Mouse (Mus musculus) ES-Bruce4 (cell line): ENCODE measurements around the gene Tango2. TPM values are rescaled to one million over a fixed set of nuclear protein-coding genes. Genes with fewer than 3 reads are reported as not detected.

Experiments used
- H3K27ac ChIP-seq: 2 replicates; pipeline ENCODE4 v1.5.1; 2012; ENCODE audit warnings: low read length, inconsistent platforms; ENCODE audit not compliant: insufficient read depth
- H3K27me3 ChIP-seq: 2 replicates; pipeline ENCODE4 v1.6.1; 2012; ENCODE audit warnings: mild to moderate bottlenecking, low read length, inconsistent platforms; ENCODE audit not compliant: control insufficient read depth, poor library complexity, insufficient read depth, severe bottlenecking
- H3K36me3 ChIP-seq: 2 replicates; pipeline ENCODE4 v1.6.1; 2012; ENCODE audit warnings: inconsistent platforms, mild to moderate bottlenecking, low read length, moderate library complexity; ENCODE audit not compliant: control insufficient read depth, poor library complexity, insufficient read depth, severe bottlenecking
- H3K4me1 ChIP-seq: one replicate; pipeline ENCODE4 v1.8.1; 2011; ENCODE audit warnings: low read length; ENCODE audit not compliant: control insufficient read depth, insufficient read depth
- H3K4me3 ChIP-seq: 2 replicates; pipeline ENCODE4 v1.5.1; 2011; ENCODE audit warnings: low read depth, mild to moderate bottlenecking, low read length
- H3K9ac ChIP-seq: 2 replicates; pipeline ENCODE4 v1.6.1; 2012; ENCODE audit warnings: low read depth, mild to moderate bottlenecking, inconsistent platforms; ENCODE audit not compliant: poor library complexity, severe bottlenecking
- H3K9me3 ChIP-seq: replicated peaks from 2 replicates; pipeline ENCODE4 v1.6.1; 2012; ENCODE audit warnings: mild to moderate bottlenecking, low read length, inconsistent platforms; ENCODE audit not compliant: control insufficient read depth, poor library complexity, insufficient read depth, severe bottlenecking
- CTCF ChIP-seq: IDR thresholded peaks from one replicate; pipeline ENCODE4 v1.8.1; 2011; ENCODE audit warnings: low read depth, low read length
- EP300 ChIP-seq: IDR thresholded peaks from 2 replicates; pipeline ENCODE4 v1.6.1; 2011; ENCODE audit warnings: low read depth, low read length; ENCODE audit not compliant: insufficient read depth
- POLR2A ChIP-seq: IDR thresholded peaks from one replicate; pipeline ENCODE4 v1.8.1; 2011; ENCODE audit warnings: low read length; ENCODE audit not compliant: insufficient read depth
- polyA plus RNA-seq: library from polyadenylated mRNA; stranded (reverse); fragments of >200 nt; gene quantifications from 2 replicates; pipeline ENCODE4 v1.2.4, GENCODE M21; 2011; ENCODE audit warnings: low read depth; ENCODE audit not compliant: missing spikeins, insufficient read depth, insufficient read length

Gene Tango2
- polyA plus RNA-seq, 1 experiment = 19.3 TPM

- no peaks in the 10 kb centered on the region for H3K27me3 ChIP-seq
- H3K27ac ChIP-seq = peak overlapping the region; percentile 6; the same call in 1 of the 2 replicates
- no peak overlapping the region for H3K4me3 ChIP-seq
- no peak overlapping the region for H3K9ac ChIP-seq
- no peaks in the 10 kb centered on the region for H3K36me3 ChIP-seq
- H3K9me3 ChIP-seq = no peaks in the 10 kb centered on the region
- peaks cover 17% of the 10 kb centered on the region for H3K4me1 ChIP-seq
- no peak for TF ChIP-seq CTCF
- TF ChIP-seq EP300 = no peak
- no peak for TF ChIP-seq POLR2A
These were observed 36.8 kb upstream of the Tango2 start for GRCm38 (mm10) chr16:18384659-18385058.

GRCm38 (mm10) chr16:18384211-18384610 is 36.3 kb upstream of the Tango2 start:
- Histone ChIP-seq H3K36me3 (no peaks in the 10 kb centered on the region), H3K9me3 (no peaks in the 10 kb centered on the region), H3K4me1 (peaks cover 17% of the 10 kb centered on the region), H3K27ac (peak overlapping the region; percentile 46; the same call in 1 of the 2 replicates), H3K9ac (no peak overlapping the region), H3K27me3 (no peaks in the 10 kb centered on the region), H3K4me3 (no peak overlapping the region)
- TF ChIP-seq CTCF (no peak), EP300 (peak; percentile 70; the same call in 1 of the 2 replicates), POLR2A (no peak)

GRCm38 (mm10) chr16:18383756-18384155 is 35.9 kb upstream of the Tango2 start:
- no peak overlapping the region for H3K4me3 ChIP-seq
- no peaks in the 10 kb centered on the region for H3K9me3 ChIP-seq
- H3K27me3 ChIP-seq = no peaks in the 10 kb centered on the region
- peak overlapping the region; percentile 46 for H3K27ac ChIP-seq
- H3K4me1 ChIP-seq = peaks cover 17% of the 10 kb centered on the region
- H3K9ac ChIP-seq = no peak overlapping the region
- TF ChIP-seq EP300 = no peak
- no peak for TF ChIP-seq CTCF
- TF ChIP-seq POLR2A = no peak
- no peaks in the 10 kb centered on the region for H3K36me3 ChIP-seq

- peaks cover 16% of the 10 kb centered on the region for H3K4me1 ChIP-seq
These were observed 35.3 kb upstream of the Tango2 start for GRCm38 (mm10) chr16:18383045-18383726.

GRCm38 (mm10) chr16:18381621-18382258 is 33.8 kb upstream of the Tango2 start:
- H3K27me3 ChIP-seq = no peaks in the 10 kb centered on the region
- H3K4me1 ChIP-seq = peaks cover 9% of the 10 kb centered on the region
- no peak for TF ChIP-seq CTCF
- TF ChIP-seq POLR2A = no peak
- no peak overlapping the region for H3K4me3 ChIP-seq
- no peaks in the 10 kb centered on the region for H3K9me3 ChIP-seq
- no peak overlapping the region for H3K27ac ChIP-seq
- no peaks in the 10 kb centered on the region for H3K36me3 ChIP-seq
- no peak overlapping the region for H3K9ac ChIP-seq

More at GRCm38 (mm10) chr16:18383045-18383726, 35.3 kb upstream of the Tango2 start:
- Histone ChIP-seq H3K27me3 (no peaks in the 10 kb centered on the region), H3K9me3 (no peaks in the 10 kb centered on the region), H3K9ac (no peak overlapping the region), H3K27ac (peak overlapping the region; percentile 46), H3K4me3 (no peak overlapping the region), H3K36me3 (no peaks in the 10 kb centered on the region)
- TF ChIP-seq CTCF (no peak), EP300 (no peak), POLR2A (no peak)

- Histone ChIP-seq H3K27me3 (no peaks in the 10 kb centered on the region), H3K36me3 (no peaks in the 10 kb centered on the region), H3K27ac (no peak overlapping the region), H3K4me3 (no peak overlapping the region), H3K4me1 (peaks cover 9% of the 10 kb centered on the region), H3K9ac (no peak overlapping the region), H3K9me3 (no peaks in the 10 kb centered on the region)
- TF ChIP-seq POLR2A (no peak), CTCF (no peak), EP300 (no peak)
These were observed 32.7 kb upstream of the Tango2 start for GRCm38 (mm10) chr16:18380495-18381063.
